Mouse (Mus musculus) forebrain, embryonic 10.5 days (tissue): ENCODE data around the gene Rapgef5. TPM values are rescaled to one million over a fixed set of nuclear protein-coding genes. Genes with fewer than 3 reads are reported as not detected.

Experiments used
- DNase-seq: peaks from one replicate; pipeline ENCODE4 v3.0.0-alpha.2; 2017; ENCODE audit warnings: low spot score; ENCODE audit errors: extremely low spot score
- H3K27ac ChIP-seq: fragments of 300-500 bp; sonication (generic); 2 replicates; pipeline ENCODE4 v1.5.1; 2016; ENCODE audit warnings: mild to moderate bottlenecking
- H3K27me3 ChIP-seq: fragments of 300-500 bp; sonication (generic); 2 replicates; pipeline ENCODE4 v1.6.1; 2016; ENCODE audit warnings: mild to moderate bottlenecking; ENCODE audit not compliant: poor library complexity, severe bottlenecking
- H3K36me3 ChIP-seq: fragments of 300-500 bp; sonication (generic); replicated peaks from 2 replicates; pipeline ENCODE4 v1.6.1; 2016; ENCODE audit warnings: mild to moderate bottlenecking, moderate library complexity
- H3K4me1 ChIP-seq: fragments of 300-500 bp; sonication (generic); 2 replicates; pipeline ENCODE4 v1.6.1; 2016
- H3K4me3 ChIP-seq: fragments of 300-500 bp; sonication (generic); 2 replicates; pipeline ENCODE4 v1.5.1; 2016; ENCODE audit warnings: mild to moderate bottlenecking, moderate library complexity
- H3K9me3 ChIP-seq: fragments of 300-500 bp; sonication (generic); 2 replicates; pipeline ENCODE4 v1.6.1; 2016; ENCODE audit warnings: mild to moderate bottlenecking, moderate library complexity
- WGBS: fragments of 180-500 bp; shearing (Covaris S2); methylation state at CpG from one replicate; pipeline ENCODE4 v1.1.7; 2016; 5-methylcytosine and 5-hydroxymethylcytosine counted together
- polyA plus RNA-seq: library from polyadenylated mRNA; unstranded; fragments of >200 nt; fragmentation: Nextera tagmentation; extraction: Ambion mirVana; gene quantifications from 2 replicates; pipeline ENCODE4 v1.2.1, GENCODE M21; 2016

Gene Rapgef5
- polyA plus RNA-seq = 6.2 and 6.5 TPM in 2 replicates

- Histone ChIP-seq H3K4me3 (no peak within 1 kb of the TSS), H3K9me3 (no peaks in the 10 kb centered on the region), H3K27ac (no peak within 1 kb of the TSS), H3K36me3 (no peaks in the 10 kb centered on the region), H3K4me1 (peaks cover 20% of the 10 kb centered on the region), H3K27me3 (peaks cover 22% of the 10 kb centered on the region)
- WGBS = 93% methylated on average over 2 of the region's 2 CpGs
- DNase-seq = no peak
Observed at GRCm38 (mm10) chr12:117516179-117516578, at the start of gene Rapgef5. Gene Rapgef5 (plus strand): TSS chr12:117516479.

GRCm38 (mm10) chr12:117468329-117468728 is 48.0 kb upstream of the Rapgef5 start:
- Histone ChIP-seq H3K27me3 (no peaks in the 10 kb centered on the region), H3K27ac (no peak overlapping the region), H3K4me3 (no peak overlapping the region), H3K4me1 (no peaks in the 10 kb centered on the region), H3K36me3 (no peaks in the 10 kb centered on the region), H3K9me3 (no peaks in the 10 kb centered on the region)
- WGBS = 83% methylated on average over 5 of the region's 5 CpGs
- no peak for DNase-seq

- Histone ChIP-seq H3K4me3 (no peak overlapping the region), H3K4me1 (peaks cover 26% of the 10 kb centered on the region), H3K36me3 (no peaks in the 10 kb centered on the region), H3K9me3 (no peaks in the 10 kb centered on the region), H3K27ac (peak overlapping the region; percentile 52; the same call in 1 of the 2 replicates), H3K27me3 (peaks cover 5% of the 10 kb centered on the region; the same call in 1 of the 2 replicates)
- DNase-seq = no peak
- 48% methylated on average over 3 of the region's 3 CpGs for WGBS
Observed at GRCm38 (mm10) chr12:117479014-117479413, 37.3 kb upstream of the Rapgef5 start.

GRCm38 (mm10) chr12:117479680-117480079 is 36.6 kb upstream of the Rapgef5 start:
- H3K27ac ChIP-seq = peak overlapping the region; percentile 52
- H3K27me3 ChIP-seq = peaks cover 5% of the 10 kb centered on the region; the same call in 1 of the 2 replicates
- peaks cover 26% of the 10 kb centered on the region for H3K4me1 ChIP-seq
- no peak overlapping the region for H3K4me3 ChIP-seq
- DNase-seq = no peak
- H3K36me3 ChIP-seq = no peaks in the 10 kb centered on the region
- 81% methylated on average over 7 of the region's 7 CpGs for WGBS
- no peaks in the 10 kb centered on the region for H3K9me3 ChIP-seq

- Histone ChIP-seq H3K4me1 (peaks cover 26% of the 10 kb centered on the region), H3K27ac (no peak overlapping the region), H3K9me3 (no peaks in the 10 kb centered on the region), H3K36me3 (no peaks in the 10 kb centered on the region), H3K4me3 (no peak overlapping the region), H3K27me3 (peaks cover 5% of the 10 kb centered on the region; the same call in 1 of the 2 replicates)
- DNase-seq = no peak
- 85% methylated on average over 3 of the region's 3 CpGs for WGBS
Observed at GRCm38 (mm10) chr12:117480958-117481357, 35.3 kb upstream of the Rapgef5 start.

- no peak overlapping the region for H3K4me3 ChIP-seq
- no peaks in the 10 kb centered on the region for H3K36me3 ChIP-seq
- WGBS = 46% methylated on average over 3 of the region's 3 CpGs
- peaks cover 18% of the 10 kb centered on the region for H3K4me1 ChIP-seq
- H3K9me3 ChIP-seq = no peaks in the 10 kb centered on the region
- no peak for DNase-seq
- H3K27ac ChIP-seq = no peak overlapping the region
- peaks cover 5% of the 10 kb centered on the region; the same call in 1 of the 2 replicates for H3K27me3 ChIP-seq
Observed at GRCm38 (mm10) chr12:117482665-117483064, 33.6 kb upstream of the Rapgef5 start.

- DNase-seq = no peak
- Histone ChIP-seq H3K4me3 (no peak overlapping the region), H3K9me3 (no peaks in the 10 kb centered on the region), H3K4me1 (no peaks in the 10 kb centered on the region), H3K27ac (no peak overlapping the region), H3K27me3 (no peaks in the 10 kb centered on the region), H3K36me3 (no peaks in the 10 kb centered on the region)
- WGBS = 81% methylated on average over 4 of the region's 4 CpGs
Observed at GRCm38 (mm10) chr12:117486118-117487057, 29.9 kb upstream of the Rapgef5 start.

GRCm38 (mm10) chr12:117496501-117497176 is 19.6 kb upstream of the Rapgef5 start:
- no peaks in the 10 kb centered on the region for H3K9me3 ChIP-seq
- 0 out of 2 replicates have a peak, but pooled peaks cover 4% of the 10 kb centered on the region for H3K4me1 ChIP-seq
- no peak overlapping the region for H3K27ac ChIP-seq
- WGBS = 71% methylated on average over 3 of the region's 3 CpGs
- no peaks in the 10 kb centered on the region for H3K27me3 ChIP-seq
- H3K36me3 ChIP-seq = no peaks in the 10 kb centered on the region
- DNase-seq = no peak
- H3K4me3 ChIP-seq = no peak overlapping the region

- no peaks in the 10 kb centered on the region for H3K9me3 ChIP-seq
- no peaks in the 10 kb centered on the region for H3K36me3 ChIP-seq
- DNase-seq = no peak
- no peak overlapping the region for H3K4me3 ChIP-seq
- no peaks in the 10 kb centered on the region for H3K27me3 ChIP-seq
- no peak overlapping the region for H3K27ac ChIP-seq
- 96% methylated on average over 1 of the region's 1 CpGs for WGBS
- 0 out of 2 replicates have a peak, but pooled peaks cover 4% of the 10 kb centered on the region for H3K4me1 ChIP-seq
Observed at GRCm38 (mm10) chr12:117497361-117497760, 18.9 kb upstream of the Rapgef5 start.

- Histone ChIP-seq H3K4me3 (no peak overlapping the region), H3K27me3 (no peaks in the 10 kb centered on the region), H3K27ac (no peak overlapping the region), H3K4me1 (0 out of 2 replicates have a peak, but pooled peaks cover 4% of the 10 kb centered on the region), H3K9me3 (no peaks in the 10 kb centered on the region), H3K36me3 (no peaks in the 10 kb centered on the region)
- no peak for DNase-seq
- 90% methylated on average over 5 of the region's 5 CpGs for WGBS
Observed at GRCm38 (mm10) chr12:117499242-117499641, 17.0 kb upstream of the Rapgef5 start.

GRCm38 (mm10) chr12:117501180-117501579 is 15.1 kb upstream of the Rapgef5 start:
- Histone ChIP-seq H3K36me3 (no peaks in the 10 kb centered on the region), H3K4me3 (no peak overlapping the region), H3K9me3 (no peaks in the 10 kb centered on the region), H3K27ac (no peak overlapping the region), H3K4me1 (0 out of 2 replicates have a peak, but pooled peaks cover 4% of the 10 kb centered on the region), H3K27me3 (no peaks in the 10 kb centered on the region)
- DNase-seq = no peak
- 81% methylated on average over 4 of the region's 4 CpGs for WGBS

- no peaks in the 10 kb centered on the region for H3K9me3 ChIP-seq
- no peak overlapping the region for H3K27ac ChIP-seq
- no peaks in the 10 kb centered on the region for H3K4me1 ChIP-seq
- 96% methylated on average over 3 of the region's 3 CpGs for WGBS
- H3K4me3 ChIP-seq = no peak overlapping the region
- no peak for DNase-seq
- no peaks in the 10 kb centered on the region for H3K27me3 ChIP-seq
- no peaks in the 10 kb centered on the region for H3K36me3 ChIP-seq
Observed at GRCm38 (mm10) chr12:117502834-117503233, 13.4 kb upstream of the Rapgef5 start.
